Mouse (Mus musculus) stomach, embryonic 15.5 days (tissue): ENCODE measurements around the gene B230217C12Rik. TPM values are rescaled to one million over a fixed set of nuclear protein-coding genes. Genes with fewer than 3 reads are reported as not detected.

ENCODE experiments used
- ATAC-seq: fragments of 200-750 bp; cut with Nextera tagmentation; 2 replicates; pipeline ENCODE4 v1.8.0; 2017; ENCODE audit warnings: low read depth, moderate number of reproducible peaks, moderate TSS enrichment; ENCODE audit not compliant: insufficient read depth, low FRiP score
- H3K27ac ChIP-seq: fragments of 300-500 bp; sonication (generic); 2 replicates; pipeline ENCODE4 v1.5.1; 2015; ENCODE audit warnings: mild to moderate bottlenecking, inconsistent platforms
- H3K27me3 ChIP-seq: fragments of 300-500 bp; sonication (generic); replicated peaks from 2 replicates; pipeline ENCODE4 v1.6.1; 2015; ENCODE audit warnings: inconsistent platforms
- H3K36me3 ChIP-seq: fragments of 300-500 bp; sonication (generic); 2 replicates; pipeline ENCODE4 v1.6.1; 2015; ENCODE audit warnings: inconsistent platforms
- H3K4me1 ChIP-seq: fragments of 300-500 bp; sonication (generic); 2 replicates; pipeline ENCODE4 v1.6.1; 2015; ENCODE audit warnings: inconsistent platforms
- H3K4me2 ChIP-seq: fragments of 300-500 bp; sonication (generic); 2 replicates; pipeline ENCODE4 v1.6.1; 2015; ENCODE audit warnings: mild to moderate bottlenecking, inconsistent platforms
- H3K4me3 ChIP-seq: fragments of 300-500 bp; sonication (generic); replicated peaks from 2 replicates; pipeline ENCODE4 v1.5.1; 2015; ENCODE audit warnings: inconsistent platforms
- H3K9ac ChIP-seq: fragments of 300-500 bp; sonication (generic); 2 replicates; pipeline ENCODE4 v1.6.1; 2015; ENCODE audit warnings: inconsistent platforms
- H3K9me3 ChIP-seq: fragments of 300-500 bp; sonication (generic); 2 replicates; pipeline ENCODE4 v1.6.1; 2016; ENCODE audit warnings: inconsistent platforms
- WGBS: fragments of 180-500 bp; shearing (Covaris S2); methylation state at CpG from one replicate; pipeline ENCODE4 v1.1.7; 2015; 5-methylcytosine and 5-hydroxymethylcytosine counted together
- polyA plus RNA-seq: library from polyadenylated mRNA; unstranded; fragments of >200 nt; fragmentation: Nextera tagmentation; extraction: Ambion mirVana; gene quantifications from 2 replicates; pipeline ENCODE4 v1.2.1, GENCODE M21; 2015

B230217C12Rik gene
- polyA plus RNA-seq, 1 experiment from 2014 or later, result 4.0 TPM

DNA sequence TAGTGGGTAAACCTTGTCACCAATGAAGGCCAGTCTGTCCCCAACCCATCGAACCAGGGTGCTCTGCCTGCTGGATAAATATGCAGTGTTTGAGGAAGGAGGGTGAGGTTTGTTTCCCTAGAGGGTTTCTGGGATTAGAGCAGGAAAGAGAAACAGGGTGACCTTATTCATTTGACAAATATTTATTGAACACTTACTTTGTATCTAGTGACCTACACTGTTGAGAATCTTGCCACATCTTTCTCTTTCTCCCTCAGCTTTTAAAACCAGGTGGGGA is 38.4 kb upstream of the B230217C12Rik start:
- H3K27me3 ChIP-seq, result no peaks in the 10 kb centered on the region
- 0 out of 2 replicates have a peak, but pooled peaks have one; percentile 2 for ATAC-seq
- H3K9me3 ChIP-seq, result no peaks in the 10 kb centered on the region
- peaks cover 52% of the 10 kb centered on the region for H3K4me1 ChIP-seq
- WGBS, result 11% methylated on average over 1 of the region's 1 CpGs
- peak overlapping the region; percentile 97 for H3K27ac ChIP-seq
- peak overlapping the region; percentile 80 for H3K4me2 ChIP-seq
- H3K4me3 ChIP-seq, result peak overlapping the region; percentile 87; the same call in 1 of the 2 replicates
- peaks cover 4% of the 10 kb centered on the region; the same call in 1 of the 2 replicates for H3K36me3 ChIP-seq
- H3K9ac ChIP-seq, result no peak overlapping the region

DNA sequence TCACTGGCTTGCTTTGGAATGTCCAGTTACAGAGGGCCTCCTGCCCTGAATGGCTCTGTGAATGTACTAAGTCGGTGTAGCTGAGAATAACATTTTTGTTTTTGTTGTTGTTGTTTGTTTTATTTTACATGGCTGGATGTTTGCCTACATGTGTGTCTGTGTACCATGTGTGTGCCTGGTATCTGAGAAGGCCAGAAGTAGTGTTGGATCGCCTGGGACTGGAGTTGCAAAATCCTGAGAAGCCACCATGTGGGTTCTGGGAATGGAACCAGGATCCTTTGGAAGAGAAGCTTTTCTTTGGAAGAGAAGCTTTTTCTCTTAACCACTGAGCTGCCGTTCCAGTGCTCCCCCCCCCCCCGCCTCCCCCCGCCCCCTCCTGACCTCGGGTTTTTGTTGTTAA is 38.1 kb upstream of the B230217C12Rik start:
- no peaks in the 10 kb centered on the region for H3K9me3 ChIP-seq
- peaks cover 54% of the 10 kb centered on the region for H3K4me1 ChIP-seq
- peak overlapping the region; percentile 80; the same call in 1 of the 2 replicates for H3K4me2 ChIP-seq
- ATAC-seq, result no peak
- H3K4me3 ChIP-seq, result no peak overlapping the region
- H3K36me3 ChIP-seq, result peaks cover 4% of the 10 kb centered on the region; the same call in 1 of the 2 replicates
- H3K9ac ChIP-seq, result no peak overlapping the region
- peak overlapping the region; percentile 97; the same call in 1 of the 2 replicates for H3K27ac ChIP-seq
- H3K27me3 ChIP-seq, result no peaks in the 10 kb centered on the region
- WGBS, result 36% methylated on average over 6 of the region's 6 CpGs

DNA sequence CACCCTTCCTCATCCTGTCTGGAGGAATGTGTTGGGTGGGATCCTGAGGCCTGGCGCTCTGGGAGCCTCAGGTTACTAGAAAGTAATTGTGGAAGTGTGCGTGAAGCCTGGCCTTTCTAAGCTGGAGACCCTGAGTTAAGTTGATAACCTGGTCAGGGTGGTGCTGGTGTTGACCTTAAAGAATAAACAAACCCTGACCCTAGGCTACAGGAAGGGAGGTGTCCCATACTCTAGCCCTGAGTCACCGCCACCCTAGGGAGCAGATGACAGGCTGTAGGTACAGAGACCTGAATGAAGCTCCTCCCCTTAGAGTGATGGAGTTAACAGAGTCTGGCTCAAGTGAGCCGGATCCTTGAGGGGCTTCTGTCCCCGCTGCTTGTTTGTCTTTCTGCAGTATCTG is 36.7 kb upstream of the B230217C12Rik start:
- Histone ChIP-seq H3K9ac (no peak overlapping the region), H3K27me3 (no peaks in the 10 kb centered on the region), H3K4me2 (peak overlapping the region; percentile 50; the same call in 1 of the 2 replicates), H3K36me3 (peaks cover 4% of the 10 kb centered on the region; the same call in 1 of the 2 replicates), H3K4me3 (no peak overlapping the region), H3K4me1 (peaks cover 68% of the 10 kb centered on the region), H3K9me3 (no peaks in the 10 kb centered on the region), H3K27ac (peak overlapping the region; percentile 37; the same call in 1 of the 2 replicates)
- WGBS, result 52% methylated on average over 5 of the region's 5 CpGs
- no peak for ATAC-seq

DNA sequence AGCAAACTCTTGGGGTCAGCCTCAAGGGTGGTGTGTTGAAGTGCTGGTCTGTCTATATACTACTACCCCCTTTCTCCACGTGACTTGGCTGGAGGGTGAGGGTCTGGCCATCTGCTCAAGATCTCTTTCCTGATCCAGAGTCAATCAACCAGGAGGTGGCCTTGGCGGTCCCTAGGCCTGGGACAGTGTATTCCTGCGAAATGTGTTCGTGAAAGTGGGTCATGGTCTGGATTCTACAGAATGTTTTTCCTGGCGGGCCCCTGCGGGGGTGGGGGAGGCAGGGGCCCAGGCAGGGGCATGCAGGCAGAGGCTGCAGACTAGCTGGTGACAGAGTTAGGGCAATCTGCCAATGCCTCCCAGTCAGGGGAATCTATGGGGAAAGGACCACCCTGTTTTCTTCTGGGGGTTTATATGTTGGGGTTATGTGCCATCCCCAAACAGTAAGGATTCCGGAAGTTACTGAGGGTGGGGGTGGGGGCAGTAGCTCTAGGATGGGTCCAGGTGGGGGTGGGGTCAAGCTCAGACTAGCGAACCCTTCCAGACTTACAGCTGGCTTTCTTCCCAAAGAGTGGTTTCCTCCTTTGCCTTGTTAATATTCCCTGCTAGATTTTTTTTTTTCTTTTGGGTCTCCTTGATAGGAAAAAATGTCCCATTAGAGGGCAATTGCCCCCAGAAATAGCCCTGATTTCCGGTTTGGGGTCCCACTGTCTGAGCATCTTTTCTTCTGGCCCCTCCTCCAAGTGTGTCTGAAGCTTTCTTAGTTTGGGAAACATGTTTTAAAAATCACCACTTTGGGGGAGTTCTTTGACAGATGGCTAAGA is 35.5 kb upstream of the B230217C12Rik start:
- Histone ChIP-seq H3K36me3 (peaks cover 4% of the 10 kb centered on the region; the same call in 1 of the 2 replicates), H3K4me1 (peaks cover 79% of the 10 kb centered on the region), H3K9ac (no peak overlapping the region; the same call in 1 of the 2 replicates), H3K27me3 (no peaks in the 10 kb centered on the region), H3K4me2 (peak overlapping the region; percentile 50), H3K4me3 (peak overlapping the region; percentile 18; the same call in 1 of the 2 replicates), H3K27ac (peak overlapping the region; percentile 88), H3K9me3 (no peaks in the 10 kb centered on the region)
- ATAC-seq, result no peak
- 14% methylated on average over 9 of the region's 9 CpGs for WGBS

DNA sequence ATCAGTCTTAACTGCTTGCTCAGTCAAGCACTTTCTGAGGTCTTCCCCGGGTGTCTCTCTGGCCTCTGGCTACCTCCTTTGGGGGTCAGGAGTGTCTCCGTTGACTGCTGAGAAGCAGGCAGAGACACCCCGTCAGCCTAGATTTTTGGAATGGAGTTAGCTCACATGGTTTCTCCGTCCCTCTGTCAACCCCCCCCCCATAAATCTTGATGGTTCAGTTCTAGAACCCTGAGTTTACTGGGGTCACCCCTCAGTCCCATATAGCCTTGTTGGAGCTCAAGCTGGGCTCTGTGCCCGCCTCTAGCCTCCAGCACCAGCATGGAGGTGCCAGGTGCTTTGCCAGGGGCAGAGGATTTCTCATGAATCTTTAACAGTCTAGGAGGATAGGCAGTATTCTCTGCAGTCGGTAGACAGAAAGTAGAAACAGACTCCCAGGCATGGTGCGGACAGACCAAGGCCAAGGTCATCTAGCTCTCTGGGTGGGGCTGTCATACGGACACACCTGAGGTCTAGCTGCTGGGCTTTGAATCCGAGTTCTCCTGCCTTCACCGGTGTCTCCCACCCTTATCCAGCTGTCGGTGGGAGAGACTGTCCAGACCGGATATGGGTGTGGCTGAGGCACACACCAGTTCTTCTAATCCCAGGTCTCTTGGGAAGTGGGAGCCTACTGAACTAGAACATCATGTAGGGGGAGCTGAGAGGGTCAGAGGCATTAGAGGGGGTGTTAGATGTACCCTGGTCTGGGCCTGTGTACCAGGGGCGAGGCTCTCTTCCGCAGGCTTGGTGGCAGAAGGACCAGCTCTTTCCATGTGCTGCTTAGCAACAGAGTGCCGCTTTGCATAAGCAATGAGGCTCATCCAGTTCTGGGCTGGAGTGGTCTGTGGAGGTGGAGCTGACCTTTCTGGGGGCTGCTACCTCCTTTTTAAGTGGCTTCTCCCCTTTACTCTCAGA is 34.6 kb upstream of the B230217C12Rik start:
- Histone ChIP-seq H3K4me2 (peak overlapping the region; percentile 50), H3K36me3 (peaks cover 4% of the 10 kb centered on the region; the same call in 1 of the 2 replicates), H3K27ac (peak overlapping the region; percentile 88), H3K27me3 (no peaks in the 10 kb centered on the region), H3K4me3 (peak overlapping the region; percentile 18), H3K9me3 (no peaks in the 10 kb centered on the region), H3K9ac (no peak overlapping the region), H3K4me1 (peaks cover 82% of the 10 kb centered on the region)
- no peak for ATAC-seq
- 22% methylated on average over 15 of the region's 15 CpGs for WGBS

DNA sequence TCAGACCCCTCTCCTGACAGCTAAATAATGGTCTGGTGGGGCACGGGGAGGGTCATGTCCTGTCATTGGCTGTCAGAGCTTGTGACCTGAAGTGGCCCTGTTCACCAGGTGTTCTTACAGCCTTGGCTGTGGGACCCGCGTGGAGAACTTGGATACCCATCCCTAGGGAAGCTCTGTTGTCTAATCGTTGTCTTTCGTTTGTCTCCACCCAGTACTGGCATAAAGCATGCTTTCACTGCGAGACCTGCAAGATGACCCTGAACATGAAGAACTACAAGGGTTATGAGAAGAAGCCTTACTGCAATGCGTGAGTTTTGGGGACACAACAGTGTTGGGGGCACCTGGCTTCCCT is 34.0 kb upstream of the B230217C12Rik start:
- 59% methylated on average over 7 of the region's 7 CpGs for WGBS
- no peak overlapping the region for H3K4me3 ChIP-seq
- H3K36me3 ChIP-seq, result peaks cover 4% of the 10 kb centered on the region; the same call in 1 of the 2 replicates
- H3K4me1 ChIP-seq, result peaks cover 79% of the 10 kb centered on the region
- H3K27ac ChIP-seq, result peak overlapping the region; percentile 88; the same call in 1 of the 2 replicates
- no peak overlapping the region for H3K9ac ChIP-seq
- no peaks in the 10 kb centered on the region for H3K9me3 ChIP-seq
- ATAC-seq, result no peak
- H3K4me2 ChIP-seq, result peak overlapping the region; percentile 50; the same call in 1 of the 2 replicates
- no peaks in the 10 kb centered on the region for H3K27me3 ChIP-seq

DNA sequence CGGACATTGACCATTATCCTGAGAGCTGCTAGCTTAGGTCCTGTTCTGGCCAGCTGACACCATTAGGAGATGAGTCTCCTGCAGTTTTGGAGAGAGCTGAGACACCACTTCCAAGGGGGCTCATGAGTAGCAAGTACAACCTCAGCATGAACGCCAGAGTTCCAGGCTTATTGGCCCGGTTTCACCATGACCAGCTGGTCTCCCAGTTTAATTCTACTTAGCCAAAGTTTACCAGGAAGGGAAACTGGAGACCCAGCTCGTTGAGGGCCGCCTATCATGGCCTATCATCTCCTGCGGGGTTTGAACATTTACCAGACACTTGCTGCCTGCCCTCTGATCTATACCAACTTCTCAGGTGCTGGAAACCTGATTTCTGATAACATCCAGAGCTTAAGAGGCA is 33.0 kb upstream of the B230217C12Rik start:
- 25% methylated on average over 6 of the region's 6 CpGs for WGBS
- peak overlapping the region; percentile 69 for H3K27ac ChIP-seq
- no peak overlapping the region for H3K4me3 ChIP-seq
- no peak for ATAC-seq
- H3K9me3 ChIP-seq, result no peaks in the 10 kb centered on the region
- H3K9ac ChIP-seq, result no peak overlapping the region
- H3K36me3 ChIP-seq, result peaks cover 4% of the 10 kb centered on the region; the same call in 1 of the 2 replicates
- no peaks in the 10 kb centered on the region for H3K27me3 ChIP-seq
- peaks cover 80% of the 10 kb centered on the region for H3K4me1 ChIP-seq
- no peak overlapping the region for H3K4me2 ChIP-seq

DNA sequence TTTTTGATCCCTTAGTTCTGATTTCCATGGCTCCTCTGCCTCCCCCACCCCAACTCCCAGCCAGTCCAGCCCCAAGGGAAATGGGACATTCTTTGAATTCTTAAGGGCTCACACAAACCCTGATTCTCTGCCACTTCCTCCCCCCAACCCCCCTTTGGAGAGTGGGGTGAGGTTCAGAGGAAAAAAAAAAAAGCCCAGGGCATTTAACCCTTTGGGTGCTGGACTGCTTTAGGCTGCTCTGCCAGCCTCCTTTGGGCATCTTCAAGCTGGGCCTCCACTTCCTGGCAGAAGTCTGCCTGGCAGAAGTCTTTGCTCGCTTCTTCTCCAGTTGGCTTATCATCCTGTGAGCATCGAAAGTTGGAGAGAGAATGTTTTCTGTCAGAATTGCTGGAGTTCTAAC is 32.5 kb upstream of the B230217C12Rik start:
- Histone ChIP-seq H3K27me3 (no peaks in the 10 kb centered on the region), H3K4me1 (peaks cover 82% of the 10 kb centered on the region), H3K27ac (peak overlapping the region; percentile 69), H3K9me3 (no peaks in the 10 kb centered on the region), H3K4me2 (no peak overlapping the region), H3K9ac (no peak overlapping the region), H3K4me3 (no peak overlapping the region), H3K36me3 (peaks cover 4% of the 10 kb centered on the region; the same call in 1 of the 2 replicates)
- WGBS, result 36% methylated on average over 2 of the region's 2 CpGs
- ATAC-seq, result no peak

DNA sequence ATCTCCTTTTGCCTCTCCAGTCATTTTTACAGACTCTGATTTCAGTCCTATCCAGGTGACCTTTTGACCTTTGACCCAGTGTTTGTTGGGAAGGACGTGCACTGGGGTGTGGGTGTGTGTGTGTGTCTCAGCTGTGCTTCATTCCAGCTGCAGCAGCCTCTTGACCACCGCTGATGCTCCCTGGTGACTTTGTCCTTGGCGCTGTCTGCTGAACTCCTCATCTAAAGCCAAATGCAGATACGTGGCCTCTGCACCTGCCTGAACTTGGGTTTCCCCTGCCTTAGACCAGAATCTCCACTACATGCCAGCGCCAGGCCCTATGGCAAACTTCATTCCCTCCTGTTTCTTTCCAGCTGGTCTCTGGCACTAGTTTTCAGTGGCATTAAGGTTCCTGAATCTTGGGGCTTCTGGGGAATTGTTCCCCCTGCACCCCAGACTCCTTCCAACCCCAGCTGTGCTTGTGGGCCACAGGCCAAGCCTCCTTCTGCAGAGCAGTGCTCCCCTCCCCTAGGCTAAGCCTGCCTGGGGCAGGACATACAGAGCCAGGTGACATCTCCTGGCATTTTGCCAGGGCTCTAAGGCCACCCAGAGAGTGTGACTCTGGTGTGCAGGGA is 31.9 kb upstream of the B230217C12Rik start:
- Histone ChIP-seq H3K4me1 (peaks cover 87% of the 10 kb centered on the region), H3K9me3 (no peaks in the 10 kb centered on the region), H3K9ac (no peak overlapping the region), H3K4me3 (no peak overlapping the region), H3K27me3 (no peaks in the 10 kb centered on the region), H3K27ac (peak overlapping the region; percentile 69), H3K36me3 (peaks cover 4% of the 10 kb centered on the region; the same call in 1 of the 2 replicates), H3K4me2 (no peak overlapping the region)
- 38% methylated on average over 5 of the region's 5 CpGs for WGBS
- no peak for ATAC-seq

DNA sequence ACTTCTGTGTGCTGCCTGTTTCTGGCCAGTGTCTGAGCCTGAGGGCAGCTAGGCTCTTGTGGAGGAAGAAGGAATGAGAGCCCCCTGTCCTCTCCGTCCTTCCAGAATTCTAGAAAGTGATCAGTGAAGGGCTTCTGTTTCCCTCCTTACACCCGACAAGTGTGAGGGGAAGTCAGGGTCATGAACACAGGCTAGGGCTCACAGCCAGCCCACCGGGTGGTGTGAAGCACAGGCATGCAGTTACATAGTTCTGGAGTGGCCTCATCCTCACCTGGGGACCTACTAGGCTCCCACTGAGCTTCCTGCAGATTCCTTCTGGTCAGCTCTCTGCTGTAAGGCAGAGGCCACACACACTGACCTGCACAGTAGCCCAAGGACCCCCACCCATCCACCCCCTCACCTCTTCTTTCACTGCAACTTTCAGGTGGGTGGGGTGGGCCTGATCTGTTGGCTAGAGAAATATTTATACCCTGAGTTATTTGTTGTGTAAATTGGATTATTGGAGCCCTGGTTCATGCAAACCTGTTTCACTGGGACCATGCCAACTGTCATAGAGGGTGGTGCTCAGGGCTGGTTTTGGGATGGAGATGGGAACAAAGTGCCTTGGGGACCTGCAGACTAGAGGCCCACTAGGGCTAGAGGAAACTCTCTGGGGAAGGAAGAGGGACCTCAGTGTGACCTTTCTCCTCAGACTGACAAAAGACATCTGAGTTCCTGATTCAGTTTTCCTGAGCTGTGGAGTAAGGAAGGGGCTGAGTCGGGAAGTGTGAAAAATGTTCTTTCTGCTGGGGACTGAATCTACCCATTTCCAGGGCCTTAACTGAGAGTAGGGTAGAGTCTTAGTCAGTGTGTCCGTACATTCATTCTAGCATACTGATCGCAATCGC is 31.1 kb upstream of the B230217C12Rik start:
- Histone ChIP-seq H3K27ac (peak overlapping the region; percentile 69), H3K4me2 (no peak overlapping the region), H3K9ac (no peak overlapping the region), H3K4me1 (peaks cover 85% of the 10 kb centered on the region), H3K27me3 (no peaks in the 10 kb centered on the region), H3K36me3 (peaks cover 4% of the 10 kb centered on the region; the same call in 1 of the 2 replicates), H3K9me3 (no peaks in the 10 kb centered on the region), H3K4me3 (no peak overlapping the region)
- 48% methylated on average over 7 of the region's 7 CpGs for WGBS
- no peak for ATAC-seq
